Mouse (Mus musculus): Measurements from ENCODE around the gene Ntsr1.

Gene Ntsr1

GRCm38 (mm10) chr2:180562146-180562545, 62.4 kb downstream of the Ntsr1 start:
- DNase-seq (ENCODE audit: low read depth, low spot score): no peak

DNA sequence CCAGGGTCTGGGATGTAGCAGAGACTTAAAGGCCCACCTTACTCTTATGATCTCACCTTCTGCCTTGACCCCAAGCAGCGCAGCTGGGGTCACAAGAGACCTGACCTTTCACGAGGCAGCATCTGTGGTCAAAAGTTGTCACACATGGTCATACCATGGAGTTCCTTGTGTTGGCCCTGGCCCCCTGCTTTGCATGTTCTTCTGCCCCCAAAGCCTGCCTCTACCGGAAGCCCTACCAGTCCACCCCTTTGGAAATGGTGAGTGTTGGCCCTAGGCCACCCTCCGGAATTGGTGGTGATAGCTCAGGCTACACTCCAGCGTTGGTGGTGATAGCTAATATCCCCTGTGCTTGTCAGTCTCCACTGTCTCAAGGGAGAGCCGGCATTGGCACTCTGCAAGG, 63.5 kb downstream of the Ntsr1 start:
- DNase-seq (ENCODE audit: low read depth, low spot score): no peak

GRCm38 (mm10) chr2:180563841-180564240, 64.1 kb downstream of the Ntsr1 start:
- DNase-seq (ENCODE audit: low read depth, low spot score): no peak

- DNase-seq (ENCODE audit: low read depth, low spot score): peak; percentile 55
These were observed 66.6 kb downstream of the Ntsr1 start for GRCm38 (mm10) chr2:180566240-180566913.

- peak; percentile 73 for DNase-seq (ENCODE audit: low read depth, low spot score)
These were observed 69.4 kb downstream of the Ntsr1 start for GRCm38 (mm10) chr2:180569028-180569643.

GRCm38 (mm10) chr2:180576482-180576881, 76.7 kb downstream of the Ntsr1 start:
- no peak for DNase-seq (ENCODE audit: low read depth, low spot score)

DNA sequence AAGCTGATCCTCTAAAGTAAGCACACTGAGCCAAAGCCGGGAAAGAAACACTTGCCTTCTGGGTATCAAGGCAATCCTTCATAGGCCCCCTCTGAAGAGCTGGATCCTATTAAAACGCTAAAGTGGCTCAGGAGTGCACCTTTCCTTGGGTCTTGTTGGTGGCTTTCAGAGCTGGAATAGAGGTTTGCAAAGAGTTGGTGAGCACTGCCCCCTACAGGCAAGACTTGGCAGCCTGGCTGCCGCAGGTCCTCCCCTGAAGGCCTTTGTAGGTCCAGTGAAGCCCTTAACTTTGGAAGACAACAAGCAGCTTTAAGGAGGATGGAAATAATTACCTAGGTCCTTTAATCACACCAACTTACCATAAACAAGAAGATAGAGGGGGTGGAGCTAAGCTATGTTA, 78.9 kb downstream of the Ntsr1 start:
- peak; percentile 53 for DNase-seq (ENCODE audit: low read depth, low spot score)

DNA sequence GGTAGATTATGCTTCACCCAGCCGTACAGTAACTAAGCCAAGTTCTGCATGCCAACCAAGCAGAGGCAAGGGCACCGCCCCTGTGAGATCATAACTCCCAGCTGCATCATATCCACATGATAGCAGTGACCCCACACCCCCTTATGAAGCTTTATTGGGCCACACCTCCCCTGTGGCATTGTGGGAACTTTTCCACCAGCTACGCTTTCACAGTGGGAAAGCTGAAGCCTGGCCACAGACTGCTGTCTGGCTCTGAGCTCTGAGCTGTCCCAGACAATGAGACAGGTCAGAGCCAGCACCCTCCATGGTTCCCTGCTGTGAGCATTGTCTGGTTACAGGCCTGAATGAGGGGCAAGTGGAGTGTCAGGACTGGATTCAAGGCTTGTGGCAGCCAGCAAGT, 81.2 kb downstream of the Ntsr1 start, which contains the start of gene Mrgbp:
Gene Mrgbp, plus strand, starts transcription at position 303 of the 400 bp plus-strand sequence.
- DNase-seq (ENCODE audit: low read depth, low spot score): no peak

DNA sequence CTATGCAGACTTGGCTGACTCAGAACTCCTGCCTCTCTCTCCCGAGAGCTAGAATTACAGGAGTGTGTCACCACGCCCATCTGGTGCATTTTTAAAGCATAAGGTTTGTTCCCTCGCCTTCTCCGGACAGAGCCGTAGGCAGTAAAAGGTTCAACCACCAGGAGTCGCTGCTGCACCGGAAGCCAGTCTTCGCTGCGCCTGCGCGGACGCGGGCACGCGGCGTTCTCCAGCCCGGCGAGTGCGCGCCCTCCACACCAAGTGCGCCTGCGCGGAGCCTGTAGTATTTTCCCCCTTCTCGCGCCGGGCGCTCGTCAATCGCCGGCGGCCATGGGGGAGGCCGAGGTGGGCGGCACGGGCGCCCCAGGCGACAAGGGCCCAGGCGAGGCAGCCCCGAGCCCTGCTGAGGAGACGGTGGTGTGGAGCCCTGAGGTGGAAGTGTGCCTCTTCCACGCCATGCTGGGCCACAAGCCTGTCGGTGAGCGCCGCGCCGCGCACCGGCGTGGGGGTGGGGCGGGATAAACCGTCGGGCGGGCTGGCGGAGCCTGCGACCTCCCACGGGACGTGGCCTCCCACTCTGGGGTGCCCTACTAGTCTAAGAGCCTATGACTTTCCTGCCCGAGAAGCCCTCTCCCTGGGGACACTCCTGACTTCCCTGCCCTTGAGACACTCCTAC, 82.8 kb downstream of the Ntsr1 start:
- peak; percentile 94 for DNase-seq (ENCODE audit: low read depth, low spot score)

DNA sequence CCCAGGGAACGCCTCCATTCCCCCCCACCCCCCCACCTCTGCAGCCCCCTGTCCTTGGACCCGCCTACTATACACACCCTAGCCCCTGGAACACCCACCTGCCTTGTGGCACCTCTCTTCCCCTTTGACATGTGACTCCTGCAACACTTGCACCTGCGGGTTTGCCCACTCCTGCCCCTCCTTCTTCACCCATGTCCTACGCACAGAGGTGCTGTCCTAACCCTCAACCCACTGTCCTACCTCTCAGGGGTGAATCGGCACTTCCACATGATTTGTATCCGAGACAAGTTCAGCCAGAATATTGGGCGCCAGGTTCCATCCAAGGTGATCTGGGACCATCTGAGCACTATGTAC, 83.4 kb downstream of the Ntsr1 start:
- DNase-seq (ENCODE audit: low read depth, low spot score): no peak

GRCm38 (mm10) chr2:180588736-180589122, 89.0 kb downstream of the Ntsr1 start:
- no peak for DNase-seq (ENCODE audit: low read depth, low spot score)

DNA sequence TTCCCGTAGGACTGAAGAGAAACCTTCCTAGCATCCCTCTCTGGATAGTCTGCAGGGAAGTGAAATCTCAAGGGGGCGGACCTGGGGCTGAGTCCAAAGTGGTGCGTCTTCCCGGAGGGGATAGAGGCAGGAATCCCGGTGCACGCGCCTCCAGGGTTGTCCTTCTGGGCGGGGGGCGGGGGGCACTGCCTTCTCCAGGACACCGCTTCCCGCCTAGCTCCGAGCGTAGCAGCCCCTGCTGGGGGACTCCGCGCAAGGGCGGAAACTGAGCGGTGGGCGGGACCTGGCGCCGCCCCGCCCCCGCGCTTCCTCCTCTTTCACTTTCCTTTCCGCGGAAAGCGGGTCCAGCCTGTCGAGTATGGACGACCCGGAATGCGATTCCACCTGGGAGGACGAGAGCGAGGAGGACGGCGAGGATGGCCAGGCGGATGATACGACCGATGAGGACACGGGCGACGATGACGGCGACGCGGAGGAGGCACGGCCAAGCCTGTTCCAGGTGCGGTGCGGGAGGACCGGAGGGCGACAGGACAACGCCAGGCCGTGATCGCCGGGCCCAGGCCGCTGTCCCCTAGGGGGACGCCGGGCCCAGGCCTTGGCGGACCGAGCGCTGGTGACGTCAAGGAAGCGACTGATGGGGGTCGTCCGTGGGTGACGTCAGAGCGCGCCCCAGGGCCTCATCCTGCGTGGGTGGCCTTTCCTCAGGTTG, 89.5 kb downstream of the Ntsr1 start, which contains the start of gene Ogfr:
Gene Ogfr, plus strand, starts transcription at position 123 of the 709 bp plus-strand sequence.
- peak; percentile 58 for DNase-seq (ENCODE audit: low read depth, low spot score)

Measured in skeletal muscle tissue, adult 2 months (tissue).